Mouse (Mus musculus): ENCODE measurements at regions not wholly inside any gene's neighbourhood (a gene's known extent, or its start where the extent isn't known, plus 50 kb on each side); places are given as distances from the start of the nearest gene placed in this dataset.

DNA sequence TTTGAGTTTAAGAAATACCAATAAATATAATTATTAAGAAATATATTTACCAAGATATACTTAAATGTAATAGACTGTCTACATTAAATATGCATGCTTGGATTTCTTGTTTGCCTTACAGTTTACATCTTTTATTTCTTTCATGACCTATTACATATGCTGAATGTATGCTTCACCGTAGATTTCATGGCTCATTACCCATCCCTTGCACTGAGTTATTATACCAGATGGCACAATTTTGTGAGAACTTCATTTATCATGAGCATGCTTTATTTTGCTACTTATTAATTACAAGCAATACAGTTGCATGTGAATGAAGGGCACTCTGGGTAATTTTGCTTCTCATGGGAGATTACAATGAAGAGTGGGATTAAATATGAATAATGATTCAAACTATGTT lies 856.0 kb upstream of the Nectin3 start:
- DNase-seq (ENCODE audit: low spot score in 2 of 2) = no peak

DNA sequence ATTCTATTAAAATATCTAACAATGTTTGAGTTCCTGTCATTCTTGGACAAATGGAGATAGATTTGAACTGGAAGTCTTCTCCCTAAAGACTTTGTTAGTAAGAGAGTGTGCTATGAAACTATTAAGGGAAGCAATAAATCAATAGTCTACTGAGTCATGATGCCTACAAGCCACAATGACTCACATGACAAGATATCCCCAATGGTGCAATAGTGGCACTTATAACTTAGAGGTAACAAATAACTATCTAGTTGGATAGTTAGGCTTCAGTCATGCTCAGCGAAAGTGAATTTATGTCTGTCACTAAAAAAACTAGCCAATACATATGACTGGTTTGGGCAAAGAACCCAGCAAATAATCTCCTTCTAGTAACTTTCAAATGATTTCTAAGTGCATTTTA lies 889.1 kb upstream of the Dppa4 start:
- no peak for DNase-seq (ENCODE audit: low spot score in 2 of 2)

DNA sequence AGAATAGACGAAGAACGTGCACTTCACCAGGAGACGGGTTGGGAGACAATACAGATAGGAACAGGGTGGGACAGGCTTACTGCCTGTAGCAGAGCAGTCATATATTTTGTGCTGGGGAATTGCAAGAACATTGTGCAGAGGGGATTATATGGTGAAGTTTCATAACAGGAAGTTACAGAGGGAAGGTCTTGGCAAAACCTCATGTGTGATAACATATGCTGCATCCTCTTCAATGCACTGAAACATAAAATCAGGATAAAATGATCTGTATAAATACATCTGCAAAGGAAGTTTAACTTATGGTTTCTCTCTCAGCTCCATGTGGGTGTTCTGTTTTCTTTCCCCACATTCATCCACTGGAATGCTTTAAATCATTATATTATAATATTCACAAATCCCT lies 876.5 kb upstream of the Dppa4 start:
- no peak for DNase-seq (ENCODE audit: low spot score in 2 of 2)

- DNase-seq (ENCODE audit: low spot score in 2 of 2) = no peak
These were observed 864.8 kb upstream of the Dppa4 start for GRCm38 (mm10) chr16:47418680-47419252.

- DNase-seq (ENCODE audit: low spot score in 2 of 2) = no peak
These were observed 838.5 kb upstream of the Dppa4 start for GRCm38 (mm10) chr16:47445083-47445482.

- no peak for DNase-seq (ENCODE audit: low spot score in 2 of 2)
These were observed 808.0 kb upstream of the Dppa4 start for GRCm38 (mm10) chr16:47475441-47476081.

DNA sequence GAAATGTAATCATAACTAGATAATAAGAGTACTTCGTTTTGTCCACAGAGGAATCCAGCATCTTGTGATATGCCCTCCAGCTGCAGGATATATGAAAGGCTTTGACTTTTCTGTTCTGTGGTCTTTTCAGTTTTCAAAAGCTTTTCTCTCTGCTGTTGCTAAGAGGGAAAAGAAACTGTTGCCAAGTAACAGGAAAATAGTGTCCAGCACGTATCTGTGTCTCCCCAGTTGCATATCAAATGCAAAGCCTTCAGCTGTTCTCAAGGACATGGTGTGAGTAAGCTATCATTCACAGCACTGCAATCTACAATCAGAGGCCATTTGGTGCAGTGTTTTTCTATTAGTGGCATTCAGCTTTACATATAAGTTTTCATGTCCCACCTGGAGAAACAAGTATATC lies 801.5 kb upstream of the Dppa4 start:
- DNase-seq (ENCODE audit: low spot score in 2 of 2) = no peak

- DNase-seq (ENCODE audit: low spot score in 2 of 2) = no peak
These were observed 795.0 kb upstream of the Dppa4 start for GRCm38 (mm10) chr16:47488525-47488924.

- no peak for DNase-seq (ENCODE audit: low spot score in 2 of 2)
These were observed 757.7 kb upstream of the Dppa4 start for GRCm38 (mm10) chr16:47525857-47526256.

DNA sequence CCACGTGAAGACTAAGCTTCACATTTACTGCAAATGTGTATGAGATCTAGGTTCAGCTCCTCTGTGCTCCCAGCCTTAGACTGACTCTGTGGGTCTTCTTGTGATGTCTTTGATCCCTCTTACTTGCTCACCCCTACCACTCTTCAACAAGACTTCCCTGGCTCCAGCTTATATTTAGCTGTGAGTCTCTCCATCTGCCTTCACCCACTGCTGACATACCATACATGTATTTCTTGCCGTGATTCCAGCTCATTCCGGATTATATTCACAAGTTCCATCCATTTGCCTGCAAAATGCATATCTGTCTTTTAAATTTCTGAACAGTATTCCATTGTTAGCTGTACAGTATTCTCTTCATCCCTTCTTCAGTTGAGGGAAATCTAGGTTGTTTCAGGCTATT lies 756.9 kb upstream of the Dppa4 start:
- no peak for DNase-seq (ENCODE audit: low spot score in 2 of 2)

DNA sequence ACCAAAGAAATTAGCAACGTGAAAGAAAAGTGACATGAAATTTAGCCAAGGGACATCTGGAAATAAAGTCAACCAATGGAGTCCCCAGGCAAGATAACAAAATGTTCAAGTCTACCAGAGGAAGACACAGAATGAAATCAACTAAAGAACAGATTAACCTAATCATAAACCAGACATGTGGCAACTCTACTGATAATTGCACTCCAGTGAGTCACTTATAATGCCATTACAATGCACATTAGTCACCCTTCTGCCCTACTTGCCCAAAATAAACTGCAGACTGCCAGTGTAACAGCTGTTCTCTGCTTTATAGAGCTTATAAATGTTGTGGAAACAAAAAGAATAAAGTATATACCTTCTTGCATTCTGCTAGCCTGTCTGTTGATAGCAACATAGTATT lies 747.0 kb upstream of the Dppa4 start:
- DNase-seq (ENCODE audit: low spot score in 2 of 2) = no peak

DNA sequence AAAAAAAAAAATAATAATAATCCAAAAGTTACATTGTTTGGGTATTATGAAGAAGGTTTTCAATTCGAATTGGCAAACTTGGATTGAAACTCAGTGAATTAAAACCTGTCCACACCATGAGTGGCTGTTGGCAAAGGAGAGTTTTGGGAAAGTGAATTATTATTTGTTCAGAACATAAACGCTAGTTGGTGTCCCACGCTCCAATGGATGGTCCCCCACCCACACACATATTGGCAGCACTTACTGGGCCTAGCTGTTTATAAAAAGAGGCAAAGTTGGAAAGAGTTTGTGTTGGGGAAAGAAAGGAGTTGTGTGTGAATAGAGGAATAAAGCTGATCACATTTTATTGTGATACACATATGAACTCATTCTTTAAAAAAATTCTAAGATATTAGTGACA lies 732.4 kb upstream of the Dppa4 start:
- peak in 1 of 2 experiments; percentile 52 for DNase-seq (ENCODE audit: low spot score in 2 of 2)

DNA sequence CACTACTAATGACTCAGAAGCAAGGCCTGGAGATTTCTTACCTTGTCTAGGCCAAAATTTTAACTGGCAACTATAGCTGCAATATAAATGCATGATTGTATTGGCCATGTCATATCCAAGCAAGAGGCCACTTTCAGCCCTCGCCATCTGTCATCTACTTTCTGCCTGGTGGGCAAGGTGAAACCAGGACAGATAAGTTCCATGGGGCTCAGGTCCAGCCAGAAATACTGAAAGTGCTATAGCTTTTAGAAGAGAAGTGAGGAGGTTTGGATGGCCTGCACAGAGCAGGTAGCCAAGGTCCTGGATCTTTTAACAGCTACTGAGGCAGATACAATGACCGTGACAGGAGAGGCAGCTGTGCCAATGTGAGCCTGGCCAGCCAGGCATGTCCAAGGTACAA lies 715.5 kb upstream of the Dppa4 start:
- DNase-seq (ENCODE audit: low spot score in 2 of 2) = no peak

GRCm38 (mm10) chr16:47599476-47599875 lies 684.1 kb upstream of the Dppa4 start:
- DNase-seq (ENCODE audit: low spot score in 2 of 2) = no peak

All from layer of hippocampus, postnatal 14 days (tissue).